Mouse (Mus musculus) forebrain, embryonic 16.5 days (tissue): ENCODE measurements around the gene Acsl5. TPM values are rescaled to one million over a fixed set of nuclear protein-coding genes. Genes with fewer than 3 reads are reported as not detected.

Experiments
- ATAC-seq: fragments of 200-750 bp; cut with Nextera tagmentation; 2 replicates; pipeline ENCODE4 v1.8.0; 2017; ENCODE audit warnings: mild to moderate bottlenecking, moderate library complexity
- H3K27ac ChIP-seq: fragments of 300-500 bp; sonication (generic); 2 replicates; pipeline ENCODE4 v1.5.1; 2014; ENCODE audit warnings: low read length, control low read depth
- H3K27me3 ChIP-seq: fragments of 300-500 bp; sonication (generic); replicated peaks from 2 replicates; pipeline ENCODE4 v1.6.1; 2014; ENCODE audit warnings: low read length; ENCODE audit not compliant: control insufficient read depth, insufficient read depth
- H3K36me3 ChIP-seq: fragments of 300-500 bp; sonication (generic); 2 replicates; pipeline ENCODE4 v1.6.1; 2014; ENCODE audit not compliant: control insufficient read depth, insufficient read depth
- H3K4me1 ChIP-seq: fragments of 300-500 bp; sonication (generic); replicated peaks from 2 replicates; pipeline ENCODE4 v1.6.1; 2014; ENCODE audit warnings: low read length; ENCODE audit not compliant: control insufficient read depth, insufficient read depth
- H3K4me2 ChIP-seq: fragments of 300-500 bp; sonication (generic); 2 replicates; pipeline ENCODE4 v1.6.1; 2014; ENCODE audit warnings: mild to moderate bottlenecking, low read length, control low read depth
- H3K4me3 ChIP-seq: fragments of 300-500 bp; sonication (generic); replicated peaks from 2 replicates; pipeline ENCODE4 v1.5.1; 2014; ENCODE audit warnings: mild to moderate bottlenecking, low read length, control low read depth
- H3K9ac ChIP-seq: fragments of 300-500 bp; sonication (generic); replicated peaks from 2 replicates; pipeline ENCODE4 v1.6.1; 2014; ENCODE audit warnings: low read depth, low read length, control low read depth
- H3K9me3 ChIP-seq: fragments of 300-500 bp; sonication (generic); 2 replicates; pipeline ENCODE4 v1.6.1; 2016; ENCODE audit warnings: low read length; ENCODE audit not compliant: control insufficient read depth
- WGBS: fragments of 180-500 bp; shearing (Covaris S2); extraction: QIAGEN DNeasy Blood & Tissue Kit; methylation state at CpG from one replicate; pipeline ENCODE4 v1.1.7; 2014; 5-methylcytosine and 5-hydroxymethylcytosine counted together
- polyA plus RNA-seq: library from polyadenylated mRNA; unstranded; fragments of >200 nt; fragmentation: Nextera tagmentation; extraction: Ambion mirVana; gene quantifications from 2 replicates; pipeline ENCODE4 v1.2.1, GENCODE M21; 2015

The Acsl5 gene
- polyA plus RNA-seq, 1 experiment from 2014 or later, result 13.4 TPM

DNA sequence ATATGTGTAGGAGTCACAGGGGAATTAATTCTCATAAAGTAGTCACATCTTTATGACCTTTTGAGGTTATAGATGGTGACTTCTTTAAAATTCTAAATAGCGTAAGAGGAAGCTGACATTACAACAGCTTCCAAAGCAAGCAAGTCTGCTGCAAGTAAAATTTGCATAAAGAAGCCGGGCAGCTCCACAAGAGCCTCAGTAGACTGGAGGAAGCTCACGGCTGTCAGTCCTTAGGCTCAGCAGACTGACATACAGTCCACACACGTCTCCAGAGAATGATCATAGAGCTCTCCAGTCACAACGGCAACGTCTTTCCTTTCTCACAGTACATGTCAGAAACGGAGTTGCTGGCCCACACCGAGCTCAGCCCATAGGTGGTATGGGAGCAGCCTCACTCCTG is 60.1 kb downstream of the Acsl5 start:
- ATAC-seq, result no peak
- WGBS, result 89% methylated on average over 8 of the region's 8 CpGs

GRCm38 (mm10) chr19:55313649-55314048 is 61.9 kb downstream of the Acsl5 start:
- peaks cover 35% of the 10 kb centered on the region for H3K4me1 ChIP-seq
- WGBS, result 94% methylated on average over 2 of the region's 2 CpGs
- H3K9ac ChIP-seq, result no peak overlapping the region
- no peak overlapping the region for H3K4me3 ChIP-seq
- H3K27ac ChIP-seq, result no peak overlapping the region
- no peaks in the 10 kb centered on the region for H3K9me3 ChIP-seq
- peaks cover 8% of the 10 kb centered on the region for H3K36me3 ChIP-seq
- ATAC-seq, result no peak
- no peak overlapping the region for H3K4me2 ChIP-seq
- no peaks in the 10 kb centered on the region for H3K27me3 ChIP-seq

More for the DNA sequence above, 60.1 kb downstream of the Acsl5 start:
- H3K27ac ChIP-seq, result no peak overlapping the region
- H3K36me3 ChIP-seq, result peaks cover 13% of the 10 kb centered on the region
- H3K9ac ChIP-seq, result no peak overlapping the region
- no peak overlapping the region for H3K4me2 ChIP-seq
- H3K27me3 ChIP-seq, result no peaks in the 10 kb centered on the region
- no peak overlapping the region for H3K4me3 ChIP-seq
- H3K4me1 ChIP-seq, result peaks cover 26% of the 10 kb centered on the region
- H3K9me3 ChIP-seq, result no peaks in the 10 kb centered on the region

- ATAC-seq, result peak; percentile 88
- under 1% methylated on average over 60 of the region's 60 CpGs for WGBS
- Histone ChIP-seq H3K4me3 (peak within 1 kb of the TSS; percentile 82), H3K4me1 (peaks cover 35% of the 10 kb centered on the region), H3K27ac (peak within 1 kb of the TSS; percentile 83), H3K27me3 (no peaks in the 10 kb centered on the region), H3K9me3 (no peaks in the 10 kb centered on the region), H3K36me3 (peaks cover 3% of the 10 kb centered on the region; the same call in 1 of the 2 replicates), H3K4me2 (peak within 1 kb of the TSS; percentile 89), H3K9ac (peak within 1 kb of the TSS; percentile 84)
These were observed 63.8 kb downstream of the Acsl5 start, which contains the start of gene Zdhhc6 for GRCm38 (mm10) chr19:55315452-55316108. Zdhhc6 (minus strand) TSS chr19:55316032.

- H3K4me2 ChIP-seq, result peak within 1 kb of the TSS; percentile 89
- H3K9ac ChIP-seq, result peak within 1 kb of the TSS; percentile 84
- H3K27ac ChIP-seq, result peak within 1 kb of the TSS; percentile 83
- no peaks in the 10 kb centered on the region for H3K9me3 ChIP-seq
- peak; percentile 94 for ATAC-seq
- 0 out of 2 replicates have a peak, but pooled peaks cover 2% of the 10 kb centered on the region for H3K36me3 ChIP-seq
- H3K4me1 ChIP-seq, result peaks cover 35% of the 10 kb centered on the region
- WGBS, result under 1% methylated on average over 48 of the region's 48 CpGs
- no peaks in the 10 kb centered on the region for H3K27me3 ChIP-seq
- peak within 1 kb of the TSS; percentile 82 for H3K4me3 ChIP-seq
These were observed 64.5 kb downstream of the Acsl5 start, which contains the start of gene Vti1a for GRCm38 (mm10) chr19:55316109-55316714. Vti1a (plus strand) TSS chr19:55316295.

- no peaks in the 10 kb centered on the region for H3K27me3 ChIP-seq
- peak overlapping the region; percentile 89 for H3K4me2 ChIP-seq
- 0 out of 2 replicates have a peak overlapping the region, but pooled peaks have one; percentile 2 for H3K9ac ChIP-seq
- H3K27ac ChIP-seq, result no peak overlapping the region
- H3K9me3 ChIP-seq, result no peaks in the 10 kb centered on the region
- WGBS, result 61% methylated on average over 10 of the region's 10 CpGs
- peaks cover 35% of the 10 kb centered on the region for H3K4me1 ChIP-seq
- H3K36me3 ChIP-seq, result no peaks in the 10 kb centered on the region
- ATAC-seq, result no peak
- peak overlapping the region; percentile 82 for H3K4me3 ChIP-seq
These were observed 65.2 kb downstream of the Acsl5 start for GRCm38 (mm10) chr19:55316901-55317300.

DNA sequence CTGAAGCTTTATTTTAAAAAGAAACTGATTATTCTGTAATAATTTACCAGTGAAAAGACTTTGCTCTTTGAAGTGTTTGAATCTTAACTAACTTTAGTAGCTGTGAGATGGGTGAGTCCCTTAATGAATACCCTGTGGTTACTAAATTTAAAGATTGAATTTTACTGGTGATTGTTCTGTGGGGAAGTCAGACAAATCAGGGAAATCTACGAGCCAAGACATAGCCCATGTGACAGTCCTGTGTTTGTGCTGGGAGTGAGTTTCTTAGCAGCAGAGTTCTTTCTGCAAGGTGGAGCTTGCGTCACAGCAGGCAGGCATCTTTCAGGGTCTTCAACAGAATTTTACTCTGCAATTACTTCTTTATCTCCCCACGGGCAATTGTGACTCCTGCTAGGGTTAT is 67.3 kb downstream of the Acsl5 start:
- Histone ChIP-seq H3K9me3 (no peaks in the 10 kb centered on the region), H3K27ac (no peak overlapping the region), H3K4me1 (peaks cover 26% of the 10 kb centered on the region), H3K36me3 (no peaks in the 10 kb centered on the region), H3K4me3 (no peak overlapping the region), H3K27me3 (no peaks in the 10 kb centered on the region), H3K9ac (no peak overlapping the region), H3K4me2 (no peak overlapping the region)
- 63% methylated on average over 3 of the region's 3 CpGs for WGBS
- no peak for ATAC-seq

GRCm38 (mm10) chr19:55319521-55319920 is 67.8 kb downstream of the Acsl5 start:
- H3K9ac ChIP-seq, result no peak overlapping the region
- H3K4me1 ChIP-seq, result peaks cover 23% of the 10 kb centered on the region
- no peaks in the 10 kb centered on the region for H3K36me3 ChIP-seq
- WGBS, result 57% methylated on average over 5 of the region's 5 CpGs
- H3K4me2 ChIP-seq, result no peak overlapping the region
- H3K4me3 ChIP-seq, result no peak overlapping the region
- H3K27ac ChIP-seq, result no peak overlapping the region
- H3K27me3 ChIP-seq, result no peaks in the 10 kb centered on the region
- H3K9me3 ChIP-seq, result no peaks in the 10 kb centered on the region
- no peak for ATAC-seq

DNA sequence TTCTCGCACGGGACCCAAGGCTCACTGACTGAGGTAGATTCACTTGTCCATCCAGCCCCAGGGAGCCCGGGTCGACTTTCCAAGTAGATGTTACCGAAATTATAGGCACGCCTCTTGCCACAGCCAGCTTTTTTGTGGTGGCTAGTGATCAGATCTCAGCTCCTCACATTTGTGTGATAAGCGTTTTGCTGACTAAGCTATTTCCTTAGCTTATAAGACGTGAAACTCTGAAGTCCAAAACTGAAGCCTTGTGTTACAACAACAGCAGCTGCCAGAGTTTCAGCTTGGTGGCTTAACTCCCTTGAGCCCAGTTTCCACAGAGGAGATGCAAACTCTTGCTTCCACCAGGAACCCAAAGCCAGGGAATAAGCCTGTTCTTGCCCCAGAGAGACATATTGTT is 70.9 kb downstream of the Acsl5 start:
- 95% methylated on average over 8 of the region's 8 CpGs for WGBS
- ATAC-seq, result no peak
- no peaks in the 10 kb centered on the region for H3K27me3 ChIP-seq
- no peak overlapping the region for H3K9ac ChIP-seq
- H3K9me3 ChIP-seq, result no peaks in the 10 kb centered on the region
- H3K27ac ChIP-seq, result no peak overlapping the region
- no peak overlapping the region for H3K4me2 ChIP-seq
- H3K36me3 ChIP-seq, result no peaks in the 10 kb centered on the region
- H3K4me3 ChIP-seq, result no peak overlapping the region
- peaks cover 1% of the 10 kb centered on the region for H3K4me1 ChIP-seq

GRCm38 (mm10) chr19:55327510-55327909 is 75.8 kb downstream of the Acsl5 start:
- Histone ChIP-seq H3K4me2 (no peak overlapping the region), H3K4me1 (no peaks in the 10 kb centered on the region), H3K4me3 (no peak overlapping the region), H3K9me3 (no peaks in the 10 kb centered on the region), H3K9ac (no peak overlapping the region), H3K27me3 (no peaks in the 10 kb centered on the region), H3K36me3 (peaks cover 3% of the 10 kb centered on the region), H3K27ac (no peak overlapping the region)
- no peak for ATAC-seq
- 72% methylated on average over 4 of the region's 4 CpGs for WGBS
